Comparison of ENCODE assay signal across 8 mouse cellular contexts in the genomic region with DNA sequence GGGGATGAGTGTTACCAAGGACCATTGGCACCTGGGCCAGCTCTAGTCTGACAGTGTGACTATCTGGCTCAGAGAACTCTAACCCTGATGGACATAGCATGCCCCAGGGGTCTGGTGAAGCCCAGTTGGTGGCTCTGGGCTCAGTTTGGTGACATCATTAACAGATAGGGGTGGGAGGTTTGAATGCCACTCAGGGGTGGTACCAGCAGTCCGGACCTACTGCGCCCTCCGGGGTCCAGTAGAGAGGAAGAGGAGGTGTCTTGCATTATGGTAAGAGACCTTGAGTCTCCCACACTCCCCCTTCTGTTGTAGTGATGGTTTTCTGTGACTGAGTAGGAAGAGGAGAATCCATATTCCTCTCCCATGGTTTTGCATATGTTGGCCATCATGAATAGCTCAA. TPM values are rescaled to one million over a fixed set of nuclear protein-coding genes. Genes with fewer than 3 reads are reported as not detected.
A peak's percentile ranks its signal among the peaks of the same experiment; 100 is the strongest.
DNase-seq lines count a peak whose midpoint lies in the region; ATAC-seq and TF ChIP-seq lines count a peak whose summit lies in the region.

No protein-coding gene starts in this region.

- no peaks in the 10 kb centered on the region for H3K27me3 ChIP-seq in lung, postnatal 0 days (replicated peaks; ENCODE audit: insufficient read depth, low read length)
- H3K27me3 ChIP-seq in limb, embryonic 13.5 days = peaks cover 6% of the 10 kb centered on the region; the same call in 1 of the 2 replicates
- no peaks in the 10 kb centered on the region for H3K27me3 ChIP-seq in stomach, embryonic 14.5 days (ENCODE audit: control insufficient read depth, insufficient read depth, low read length)

- H3K36me3 ChIP-seq in lung, postnatal 0 days (ENCODE audit: insufficient read depth, low read length) = no peaks in the 10 kb centered on the region
- H3K36me3 ChIP-seq in limb, embryonic 13.5 days = peaks cover 21% of the 10 kb centered on the region; the same call in 1 of the 2 replicates
- H3K36me3 ChIP-seq in stomach, embryonic 14.5 days (ENCODE audit: control insufficient read depth, insufficient read depth, low read length) = peaks cover 2% of the 10 kb centered on the region; the same call in 1 of the 2 replicates

- no peak for TF ChIP-seq CTCF in lung, postnatal 0 days (IDR thresholded peaks at IDR 0.05)

- no peak for ATAC-seq in lung, postnatal 0 days
- ATAC-seq in limb, embryonic 13.5 days (ENCODE audit: low FRiP score, low read depth) = no peak
- ATAC-seq in stomach, embryonic 14.5 days (ENCODE audit: insufficient number of reproducible peaks, insufficient read depth, low FRiP score, low read depth) = no peak

- peak overlapping the region; percentile 94; the same call in 1 of the 2 replicates for H3K4me2 ChIP-seq in lung, postnatal 0 days (replicated peaks; ENCODE audit: low read depth, low read length)
- H3K4me2 ChIP-seq in limb, embryonic 13.5 days (replicated peaks) = peak overlapping the region; percentile 99
- H3K4me2 ChIP-seq in stomach, embryonic 14.5 days (replicated peaks; ENCODE audit: low read depth, low read length) = peak overlapping the region; percentile 91

- no peak overlapping the region for H3K9ac ChIP-seq in lung, postnatal 0 days (replicated peaks; ENCODE audit: low read depth)
- H3K9ac ChIP-seq in limb, embryonic 13.5 days = no peak overlapping the region
- no peak overlapping the region for H3K9ac ChIP-seq in stomach, embryonic 14.5 days (replicated peaks; ENCODE audit: low read depth, low read length)

- TF ChIP-seq EP300 in lung, postnatal 0 days (IDR thresholded peaks at IDR 0.05) = no peak

- WGBS in lung, postnatal 0 days = 86% methylated on average over 3 of the region's 3 CpGs
- WGBS in limb, embryonic 13.5 days = 89% methylated on average over 3 of the region's 3 CpGs
- 84% methylated on average over 3 of the region's 3 CpGs for WGBS in stomach, embryonic 14.5 days

- no peaks in the 10 kb centered on the region for H3K9me3 ChIP-seq in lung, postnatal 0 days (ENCODE audit: low read length)
- no peaks in the 10 kb centered on the region for H3K9me3 ChIP-seq in limb, embryonic 13.5 days
- no peaks in the 10 kb centered on the region for H3K9me3 ChIP-seq in stomach, embryonic 14.5 days (ENCODE audit: control insufficient read depth, low read depth, low read length)

- no peak overlapping the region for H3K27ac ChIP-seq in lung, postnatal 0 days (ENCODE audit: low read length)
- no peak overlapping the region for H3K27ac ChIP-seq in limb, embryonic 13.5 days
- no peak overlapping the region for H3K27ac ChIP-seq in stomach, embryonic 14.5 days (ENCODE audit: low read length)

- peaks cover 15% of the 10 kb centered on the region; the same call in 1 of the 2 replicates for H3K4me1 ChIP-seq in lung, postnatal 0 days (ENCODE audit: insufficient read depth, low read depth, low read length)
- peaks cover 58% of the 10 kb centered on the region for H3K4me1 ChIP-seq in limb, embryonic 13.5 days
- peaks cover 33% of the 10 kb centered on the region; the same call in 1 of the 2 replicates for H3K4me1 ChIP-seq in stomach, embryonic 14.5 days (ENCODE audit: control insufficient read depth, insufficient read depth, low read length)

- peak; percentile 36 for DNase-seq in cerebellum, adult 9-11 months
- DNase-seq in cerebellum, postnatal 25 days = no peak
- no peak for DNase-seq in lung, postnatal 0 days (ENCODE audit: low spot score)
- no peak for DNase-seq in lung, postnatal 14 days
- no peak for DNase-seq in retina, embryonic 14.5 days (ENCODE audit: low spot score)
- DNase-seq in kidney, postnatal 4 days = no peak

- 0 out of 2 replicates have a peak overlapping the region, but pooled peaks have one; percentile 9 for H3K4me3 ChIP-seq in lung, postnatal 0 days (ENCODE audit: low read depth, low read length)
- peak overlapping the region; percentile 79; the same call in 1 of the 2 replicates for H3K4me3 ChIP-seq in limb, embryonic 13.5 days
- no peak overlapping the region for H3K4me3 ChIP-seq in stomach, embryonic 14.5 days (ENCODE audit: low read depth, low read length)

RNA-seq across cellular contexts. Expression of a gene that starts 3.4 kb away (rescaled TPM):
- 4.9 and 6.3 TPM in 2 replicates for polyA plus RNA-seq in lung, postnatal 0 days (2015; fragmentation: Nextera tagmentation; extraction: Ambion mirVana)
- polyA plus RNA-seq in limb, embryonic 13.5 days (2015; fragmentation: Nextera tagmentation; extraction: Ambion mirVana) = 5.0 and 5.7 TPM in 2 replicates
- polyA plus RNA-seq in stomach, embryonic 14.5 days (2014; fragmentation: Nextera tagmentation; extraction: Ambion mirVana) = 8.0 and 8.5 TPM in 2 replicates
